Mouse (Mus musculus) MEL (cell line): ENCODE results near the gene Duox1.

Experiments used
- CHD2 ChIP-seq: IDR thresholded peaks from 2 replicates; pipeline ENCODE4 v1.6.1; 2011; ENCODE audit warnings: low read length, improper control_type of control experiment
- CTCF ChIP-seq, 3 experiments: IDR thresholded peaks in 2 of 3; conservative IDR thresholded peaks in 1 of 3; 2 replicates each; pipeline ENCODE4 v1.5.1; 2011 to 2012; ENCODE audit warnings: low read length in 3 of 3, low read depth in 2 of 3, mild to moderate bottlenecking in 2 of 3, improper control_type of control experiment in 1 of 3, inconsistent platforms in 1 of 3, mixed read lengths in 1 of 3, moderate library complexity in 1 of 3; ENCODE audit not compliant: control insufficient read depth in 1 of 3, insufficient read depth in 1 of 3, poor library complexity in 1 of 3, severe bottlenecking in 1 of 3
- KAT2A ChIP-seq: conservative IDR thresholded peaks from 2 replicates; pipeline ENCODE4 v1.6.1; 2012; ENCODE audit warnings: low read depth, low read length, improper control_type of control experiment, inconsistent platforms
- MYC ChIP-seq: IDR thresholded peaks from 2 replicates; pipeline ENCODE4 v1.6.1; 2011; ENCODE audit warnings: low read depth, mild to moderate bottlenecking, low read length, improper control_type of control experiment, moderate library complexity
- POLR2A ChIP-seq, 2 experiments: IDR thresholded peaks; 2 replicates each; pipeline ENCODE4 v1.6.1; 2011 to 2012; ENCODE audit warnings: low read length in 2 of 2, mild to moderate bottlenecking in 2 of 2, control low read depth in 1 of 2, improper control_type of control experiment in 1 of 2, low read depth in 1 of 2, moderate library complexity in 1 of 2; ENCODE audit not compliant: control insufficient read depth in 1 of 2, insufficient read depth in 1 of 2, poor library complexity in 1 of 2
- RAD21 ChIP-seq: IDR thresholded peaks from 2 replicates; pipeline ENCODE4 v1.6.1; 2011; ENCODE audit warnings: mild to moderate bottlenecking, low read depth, low read length, improper control_type of control experiment

GRCm38 (mm10) chr2:122313536-122313935 is 1.9 kb upstream of the Duox1 start, which contains the start of gene Duoxa1:
- TF ChIP-seq KAT2A (no peak), RAD21 (no peak), CHD2 (no peak), MYC (no peak), CTCF (IDR thresholded peaks at IDR 0.05 in 2 of 3, conservative IDR thresholded peaks at IDR 0.05 in 1 of 3; ENCODE audit: control insufficient read depth in 1 of 3, insufficient read depth in 1 of 3, low read depth in 2 of 3, low read length in 3 of 3, poor library complexity in 1 of 3, severe bottlenecking in 1 of 3) (no peak), POLR2A (IDR thresholded peaks at IDR 0.05; ENCODE audit: control insufficient read depth in 1 of 2, insufficient read depth in 1 of 2, low read depth in 1 of 2, low read length in 2 of 2, poor library complexity in 1 of 2) (no peak)
